Mouse (Mus musculus): ENCODE data around the gene Mgmt. TPM values are rescaled to one million over a fixed set of nuclear protein-coding genes. Genes with fewer than 3 reads are reported as not detected.

Gene Mgmt
- polyA plus RNA-seq, 1 experiment = 4.3 TPM

- Histone ChIP-seq H3K4me1 (ENCODE audit: control insufficient read depth, insufficient read depth, low read length) (no peaks in the 10 kb centered on the region), H3K27ac (ENCODE audit: insufficient read depth, low read depth, low read length) (no peak overlapping the region), H3K4me3 (ENCODE audit: insufficient read depth, low read length) (no peak overlapping the region)
- TF ChIP-seq CTCF (IDR thresholded peaks at IDR 0.05; ENCODE audit: low read depth, low read length) (no peak), POLR2A (IDR thresholded peaks at IDR 0.05; ENCODE audit: borderline replicate concordance, low read depth, low read length) (no peak)
Observed at GRCm38 (mm10) chr7:137012687-137013086, 118.3 kb downstream of the Mgmt start.

GRCm38 (mm10) chr7:137013433-137013832 lies 119.0 kb downstream of the Mgmt start:
- Histone ChIP-seq H3K27ac (ENCODE audit: insufficient read depth, low read depth, low read length) (no peak overlapping the region), H3K4me3 (ENCODE audit: insufficient read depth, low read length) (no peak overlapping the region), H3K4me1 (ENCODE audit: control insufficient read depth, insufficient read depth, low read length) (no peaks in the 10 kb centered on the region)
- TF ChIP-seq CTCF (IDR thresholded peaks at IDR 0.05; ENCODE audit: low read depth, low read length) = no peak
- no peak for TF ChIP-seq POLR2A (IDR thresholded peaks at IDR 0.05; ENCODE audit: borderline replicate concordance, low read depth, low read length)

GRCm38 (mm10) chr7:137018614-137019013 lies 124.2 kb downstream of the Mgmt start:
- no peaks in the 10 kb centered on the region for H3K4me1 ChIP-seq (ENCODE audit: control insufficient read depth, insufficient read depth, low read length)
- no peak overlapping the region for H3K27ac ChIP-seq (ENCODE audit: insufficient read depth, low read depth, low read length)
- TF ChIP-seq POLR2A (IDR thresholded peaks at IDR 0.05; ENCODE audit: borderline replicate concordance, low read depth, low read length) (no peak), CTCF (IDR thresholded peaks at IDR 0.05; ENCODE audit: low read depth, low read length) (no peak)
- H3K4me3 ChIP-seq (ENCODE audit: insufficient read depth, low read length) = no peak overlapping the region

- Histone ChIP-seq H3K27ac (ENCODE audit: insufficient read depth, low read depth, low read length) (no peak overlapping the region), H3K4me1 (ENCODE audit: control insufficient read depth, insufficient read depth, low read length) (no peaks in the 10 kb centered on the region), H3K4me3 (ENCODE audit: insufficient read depth, low read length) (no peak overlapping the region)
- TF ChIP-seq POLR2A (IDR thresholded peaks at IDR 0.05; ENCODE audit: borderline replicate concordance, low read depth, low read length) (no peak), CTCF (IDR thresholded peaks at IDR 0.05; ENCODE audit: low read depth, low read length) (no peak)
Observed at GRCm38 (mm10) chr7:137020195-137020594, 125.8 kb downstream of the Mgmt start.

- no peak for TF ChIP-seq POLR2A (IDR thresholded peaks at IDR 0.05; ENCODE audit: borderline replicate concordance, low read depth, low read length)
- TF ChIP-seq CTCF (IDR thresholded peaks at IDR 0.05; ENCODE audit: low read depth, low read length) = no peak
- H3K4me3 ChIP-seq (ENCODE audit: insufficient read depth, low read length) = no peak overlapping the region
- peaks cover 16% of the 10 kb centered on the region for H3K4me1 ChIP-seq (ENCODE audit: control insufficient read depth, insufficient read depth, low read length)
- H3K27ac ChIP-seq (ENCODE audit: insufficient read depth, low read depth, low read length) = no peak overlapping the region
Observed at GRCm38 (mm10) chr7:137030789-137031188, 136.4 kb downstream of the Mgmt start.

GRCm38 (mm10) chr7:137033177-137033576 lies 138.8 kb downstream of the Mgmt start:
- Histone ChIP-seq H3K27ac (ENCODE audit: insufficient read depth, low read depth, low read length) (no peak overlapping the region), H3K4me1 (ENCODE audit: control insufficient read depth, insufficient read depth, low read length) (peaks cover 17% of the 10 kb centered on the region), H3K4me3 (ENCODE audit: insufficient read depth, low read length) (no peak overlapping the region)
- TF ChIP-seq CTCF (IDR thresholded peaks at IDR 0.05; ENCODE audit: low read depth, low read length) = no peak
- TF ChIP-seq POLR2A (IDR thresholded peaks at IDR 0.05; ENCODE audit: borderline replicate concordance, low read depth, low read length) = no peak

GRCm38 (mm10) chr7:137034986-137035385 lies 140.6 kb downstream of the Mgmt start:
- Histone ChIP-seq H3K4me3 (ENCODE audit: insufficient read depth, low read length) (no peak overlapping the region), H3K4me1 (ENCODE audit: control insufficient read depth, insufficient read depth, low read length) (peaks cover 25% of the 10 kb centered on the region), H3K27ac (ENCODE audit: insufficient read depth, low read depth, low read length) (no peak overlapping the region)
- no peak for TF ChIP-seq POLR2A (IDR thresholded peaks at IDR 0.05; ENCODE audit: borderline replicate concordance, low read depth, low read length)
- no peak for TF ChIP-seq CTCF (IDR thresholded peaks at IDR 0.05; ENCODE audit: low read depth, low read length)

- Histone ChIP-seq H3K4me1 (ENCODE audit: control insufficient read depth, insufficient read depth, low read length) (peaks cover 22% of the 10 kb centered on the region), H3K4me3 (ENCODE audit: insufficient read depth, low read length) (no peak overlapping the region), H3K27ac (ENCODE audit: insufficient read depth, low read depth, low read length) (no peak overlapping the region)
- TF ChIP-seq CTCF (IDR thresholded peaks at IDR 0.05; ENCODE audit: low read depth, low read length) (no peak), POLR2A (IDR thresholded peaks at IDR 0.05; ENCODE audit: borderline replicate concordance, low read depth, low read length) (no peak)
Observed at GRCm38 (mm10) chr7:137035916-137036315, 141.5 kb downstream of the Mgmt start.

GRCm38 (mm10) chr7:137037471-137037870 lies 143.1 kb downstream of the Mgmt start:
- Histone ChIP-seq H3K4me3 (ENCODE audit: insufficient read depth, low read length) (no peak overlapping the region), H3K4me1 (ENCODE audit: control insufficient read depth, insufficient read depth, low read length) (peaks cover 16% of the 10 kb centered on the region)
- TF ChIP-seq CTCF (IDR thresholded peaks at IDR 0.05; ENCODE audit: low read depth, low read length) = no peak
- TF ChIP-seq POLR2A (IDR thresholded peaks at IDR 0.05; ENCODE audit: borderline replicate concordance, low read depth, low read length) = no peak

GRCm38 (mm10) chr7:137037872-137038271 lies 143.5 kb downstream of the Mgmt start:
- Histone ChIP-seq H3K4me1 (ENCODE audit: control insufficient read depth, insufficient read depth, low read length) (peaks cover 16% of the 10 kb centered on the region), H3K4me3 (ENCODE audit: insufficient read depth, low read length) (no peak overlapping the region), H3K27ac (ENCODE audit: insufficient read depth, low read depth, low read length) (no peak overlapping the region)
- TF ChIP-seq POLR2A (IDR thresholded peaks at IDR 0.05; ENCODE audit: borderline replicate concordance, low read depth, low read length) (no peak), CTCF (IDR thresholded peaks at IDR 0.05; ENCODE audit: low read depth, low read length) (no peak)

More at GRCm38 (mm10) chr7:137037471-137037870, 143.1 kb downstream of the Mgmt start:
- no peak overlapping the region for H3K27ac ChIP-seq (ENCODE audit: insufficient read depth, low read depth, low read length)

All from bone marrow macrophage, adult 2 months (primary cell).